Mouse (Mus musculus): Measurements from ENCODE around the gene Rbms1. TPM values are rescaled to one million over a fixed set of nuclear protein-coding genes. Genes with fewer than 3 reads are reported as not detected.

Rbms1 gene
- polyA plus RNA-seq, 1 experiment, result 94.8 TPM

GRCm38 (mm10) chr2:60744674-60745073 lies 218.3 kb downstream of the Rbms1 start:
- Histone ChIP-seq H3K36me3 (ENCODE audit: control insufficient read depth, insufficient read depth, low read length) (peaks cover 2% of the 10 kb centered on the region; the same call in 1 of the 2 replicates), H3K4me3 (ENCODE audit: extremely low read depth, insufficient read depth, insufficient read length) (no peak overlapping the region), H3K27me3 (ENCODE audit: control insufficient read depth, insufficient read depth, low read length) (no peaks in the 10 kb centered on the region), H3K4me1 (ENCODE audit: control insufficient read depth, insufficient read depth, insufficient read length) (no peaks in the 10 kb centered on the region), H3K27ac (ENCODE audit: insufficient read depth, low read length) (no peak overlapping the region)
- DNase-seq (ENCODE audit: low read depth in 1 of 2, low spot score in 2 of 2), result no peak
- no peak for TF ChIP-seq CTCF (IDR thresholded peaks at IDR 0.05; ENCODE audit: extremely low read depth, insufficient read depth, insufficient read length, insufficient replicate concordance)
- WGBS, result 88% methylated on average over 3 of the region's 3 CpGs

- WGBS, result 62% methylated on average over 10 of the region's 10 CpGs
- Histone ChIP-seq H3K4me1 (ENCODE audit: control insufficient read depth, insufficient read depth, insufficient read length) (no peaks in the 10 kb centered on the region), H3K36me3 (ENCODE audit: control insufficient read depth, insufficient read depth, low read length) (no peaks in the 10 kb centered on the region), H3K4me3 (ENCODE audit: extremely low read depth, insufficient read depth, insufficient read length) (no peak overlapping the region), H3K27me3 (ENCODE audit: control insufficient read depth, insufficient read depth, low read length) (no peaks in the 10 kb centered on the region), H3K27ac (ENCODE audit: insufficient read depth, low read length) (no peak overlapping the region)
- DNase-seq (ENCODE audit: low read depth in 1 of 2, low spot score in 2 of 2), result no peak
- no peak for TF ChIP-seq POLR2A (IDR thresholded peaks at IDR 0.05; ENCODE audit: low read depth, low read length)
- TF ChIP-seq CTCF (IDR thresholded peaks at IDR 0.05; ENCODE audit: extremely low read depth, insufficient read depth, insufficient read length, insufficient replicate concordance), result no peak
Measured at GRCm38 (mm10) chr2:60739389-60740137, 223.4 kb downstream of the Rbms1 start.

GRCm38 (mm10) chr2:60730929-60731328 lies 232.1 kb downstream of the Rbms1 start:
- H3K27me3 ChIP-seq (ENCODE audit: control insufficient read depth, insufficient read depth, low read length), result no peaks in the 10 kb centered on the region
- peaks cover 3% of the 10 kb centered on the region; the same call in 1 of the 2 replicates for H3K4me1 ChIP-seq (ENCODE audit: control insufficient read depth, insufficient read depth, insufficient read length)
- TF ChIP-seq CTCF (IDR thresholded peaks at IDR 0.05; ENCODE audit: extremely low read depth, insufficient read depth, insufficient read length, insufficient replicate concordance) (0 out of 2 replicates have a peak, but pooled peaks have one; percentile 14), POLR2A (IDR thresholded peaks at IDR 0.05; ENCODE audit: low read depth, low read length) (no peak)
- WGBS, result 87% methylated on average over 6 of the region's 6 CpGs
- no peak for DNase-seq (ENCODE audit: low read depth in 1 of 2, low spot score in 2 of 2)
- no peak overlapping the region for H3K4me3 ChIP-seq (ENCODE audit: extremely low read depth, insufficient read depth, insufficient read length)
- H3K36me3 ChIP-seq (ENCODE audit: control insufficient read depth, insufficient read depth, low read length), result no peaks in the 10 kb centered on the region
- no peak overlapping the region for H3K27ac ChIP-seq (ENCODE audit: insufficient read depth, low read length)

- TF ChIP-seq POLR2A (IDR thresholded peaks at IDR 0.05; ENCODE audit: low read depth, low read length) (no peak), CTCF (IDR thresholded peaks at IDR 0.05; ENCODE audit: extremely low read depth, insufficient read depth, insufficient read length, insufficient replicate concordance) (no peak)
- no peak for DNase-seq (ENCODE audit: low read depth in 1 of 2, low spot score in 2 of 2)
- 84% methylated on average over 3 of the region's 3 CpGs for WGBS
- H3K4me3 ChIP-seq (ENCODE audit: extremely low read depth, insufficient read depth, insufficient read length), result no peak overlapping the region
- no peak overlapping the region for H3K27ac ChIP-seq (ENCODE audit: insufficient read depth, low read length)
- no peaks in the 10 kb centered on the region for H3K27me3 ChIP-seq (ENCODE audit: control insufficient read depth, insufficient read depth, low read length)
- no peaks in the 10 kb centered on the region for H3K36me3 ChIP-seq (ENCODE audit: control insufficient read depth, insufficient read depth, low read length)
- H3K4me1 ChIP-seq (ENCODE audit: control insufficient read depth, insufficient read depth, insufficient read length), result peaks cover 3% of the 10 kb centered on the region; the same call in 1 of the 2 replicates
Measured at GRCm38 (mm10) chr2:60730024-60730423, 233.0 kb downstream of the Rbms1 start.

- no peaks in the 10 kb centered on the region for H3K36me3 ChIP-seq (ENCODE audit: control insufficient read depth, insufficient read depth, low read length)
- H3K4me1 ChIP-seq (ENCODE audit: control insufficient read depth, insufficient read depth, insufficient read length), result peaks cover 3% of the 10 kb centered on the region; the same call in 1 of the 2 replicates
- H3K27ac ChIP-seq (ENCODE audit: insufficient read depth, low read length), result no peak overlapping the region
- H3K4me3 ChIP-seq (ENCODE audit: extremely low read depth, insufficient read depth, insufficient read length), result no peak overlapping the region
- 81% methylated on average over 10 of the region's 10 CpGs for WGBS
- no peaks in the 10 kb centered on the region for H3K27me3 ChIP-seq (ENCODE audit: control insufficient read depth, insufficient read depth, low read length)
- no peak for TF ChIP-seq POLR2A (IDR thresholded peaks at IDR 0.05; ENCODE audit: low read depth, low read length)
- TF ChIP-seq CTCF (IDR thresholded peaks at IDR 0.05; ENCODE audit: extremely low read depth, insufficient read depth, insufficient read length, insufficient replicate concordance), result no peak
- no peak for DNase-seq (ENCODE audit: low read depth in 1 of 2, low spot score in 2 of 2)
Measured at GRCm38 (mm10) chr2:60728902-60729585, 233.9 kb downstream of the Rbms1 start.

- Histone ChIP-seq H3K4me3 (ENCODE audit: extremely low read depth, insufficient read depth, insufficient read length) (no peak overlapping the region), H3K36me3 (ENCODE audit: control insufficient read depth, insufficient read depth, low read length) (no peaks in the 10 kb centered on the region), H3K4me1 (ENCODE audit: control insufficient read depth, insufficient read depth, insufficient read length) (no peaks in the 10 kb centered on the region), H3K27me3 (ENCODE audit: control insufficient read depth, insufficient read depth, low read length) (no peaks in the 10 kb centered on the region), H3K27ac (ENCODE audit: insufficient read depth, low read length) (no peak overlapping the region)
- no peak for DNase-seq (ENCODE audit: low read depth in 1 of 2, low spot score in 2 of 2)
- 82% methylated on average over 2 of the region's 2 CpGs for WGBS
- no peak for TF ChIP-seq POLR2A (IDR thresholded peaks at IDR 0.05; ENCODE audit: low read depth, low read length)
Measured at GRCm38 (mm10) chr2:60724660-60725059, 238.3 kb downstream of the Rbms1 start.

GRCm38 (mm10) chr2:60722967-60723366 lies 240.0 kb downstream of the Rbms1 start:
- Histone ChIP-seq H3K4me1 (ENCODE audit: control insufficient read depth, insufficient read depth, insufficient read length) (no peaks in the 10 kb centered on the region), H3K36me3 (ENCODE audit: control insufficient read depth, insufficient read depth, low read length) (no peaks in the 10 kb centered on the region), H3K27me3 (ENCODE audit: control insufficient read depth, insufficient read depth, low read length) (no peaks in the 10 kb centered on the region), H3K27ac (ENCODE audit: insufficient read depth, low read length) (no peak overlapping the region), H3K4me3 (ENCODE audit: extremely low read depth, insufficient read depth, insufficient read length) (no peak overlapping the region)
- WGBS, result 94% methylated on average over 3 of the region's 3 CpGs
- DNase-seq (ENCODE audit: low read depth in 1 of 2, low spot score in 2 of 2), result no peak
- TF ChIP-seq POLR2A (IDR thresholded peaks at IDR 0.05; ENCODE audit: low read depth, low read length) (no peak), CTCF (IDR thresholded peaks at IDR 0.05; ENCODE audit: extremely low read depth, insufficient read depth, insufficient read length, insufficient replicate concordance) (no peak)
